Mouse (Mus musculus): ENCODE data around the gene Gucy2e. TPM values are rescaled to one million over a fixed set of nuclear protein-coding genes. Genes with fewer than 3 reads are reported as not detected.

Gucy2e gene
- total RNA-seq (2023): not detected

GRCm38 (mm10) chr11:69236926-69237260 lies at the start of gene Gucy2e:
Gene Gucy2e (minus strand): TSS chr11:69237036.

GRCm38 (mm10) chr11:69197743-69198142 lies 39.1 kb downstream of the Gucy2e start, which contains the start of gene Alox8:
Gene Alox8 (minus strand): TSS chr11:69197843.

Other genes with a start within 250 kb of the Gucy2e start
- 28.8 TPM for gene Pfas, start 228.6 kb downstream of the Gucy2e start, total RNA-seq (2023)
- 22.0 TPM for gene Ctc1, start 221.1 kb downstream of the Gucy2e start, total RNA-seq (2023)
- 1.1 TPM for gene Aurkb, start 191.4 kb downstream of the Gucy2e start, total RNA-seq (2023)
- 10.6 TPM for gene Borcs6, start 177.3 kb downstream of the Gucy2e start, total RNA-seq (2023)
- 3.6 TPM for gene Tmem107, start 166.2 kb downstream of the Gucy2e start, total RNA-seq (2023)
- gene Vamp2, start 148.5 kb downstream of the Gucy2e start, total RNA-seq (2023): 328 TPM
- 415 TPM for gene Per1, start 141.8 kb downstream of the Gucy2e start, total RNA-seq (2023)
- gene Hes7, start 116.6 kb downstream of the Gucy2e start, total RNA-seq (2023): not detected
- gene 9130213A22Rik, start 114.4 kb downstream of the Gucy2e start, total RNA-seq (2023): not detected
- 0.40 TPM for gene Aloxe3, start 111.1 kb downstream of the Gucy2e start, total RNA-seq (2023)
- gene Alox12b, start 80.0 kb downstream of the Gucy2e start, total RNA-seq (2023): not detected
- not detected for gene Alox8, start 39.2 kb downstream of the Gucy2e start, total RNA-seq (2023)
- gene Cntrob, start 86.7 kb upstream of the Gucy2e start, total RNA-seq (2023): 18.4 TPM
- 22.2 TPM for gene Trappc1, start 86.9 kb upstream of the Gucy2e start, total RNA-seq (2023)
- 1.2 TPM for gene Kcnab3, start 89.2 kb upstream of the Gucy2e start, total RNA-seq (2023)
- gene Rnf227, start 103.4 kb upstream of the Gucy2e start, total RNA-seq (2023): 1.5 TPM
- gene Chd3, start 132.4 kb upstream of the Gucy2e start, total RNA-seq (2023): 596 TPM
- 28.6 TPM for gene Naa38, start 158.5 kb upstream of the Gucy2e start, total RNA-seq (2023)
- 35.5 TPM for gene Cyb5d1, start 158.6 kb upstream of the Gucy2e start, total RNA-seq (2023)
- gene Tmem88, start 161.2 kb upstream of the Gucy2e start, total RNA-seq (2023): 9.5 TPM
- gene Kdm6b, start 176.6 kb upstream of the Gucy2e start, total RNA-seq (2023): 156 TPM